Mouse (Mus musculus): ENCODE data around the gene D130043K22Rik.
A peak's percentile ranks its signal among the peaks of the same experiment; 100 is the strongest.

The D130043K22Rik gene

GRCm38 (mm10) chr13:24892516-24892915, 47.6 kb downstream of the D130043K22Rik start:
- DNase-seq (ENCODE audit: low read depth, low spot score) = no peak

- DNase-seq (ENCODE audit: low read depth, low spot score) = no peak
Measured at GRCm38 (mm10) chr13:24893880-24894279, 48.9 kb downstream of the D130043K22Rik start.

DNA sequence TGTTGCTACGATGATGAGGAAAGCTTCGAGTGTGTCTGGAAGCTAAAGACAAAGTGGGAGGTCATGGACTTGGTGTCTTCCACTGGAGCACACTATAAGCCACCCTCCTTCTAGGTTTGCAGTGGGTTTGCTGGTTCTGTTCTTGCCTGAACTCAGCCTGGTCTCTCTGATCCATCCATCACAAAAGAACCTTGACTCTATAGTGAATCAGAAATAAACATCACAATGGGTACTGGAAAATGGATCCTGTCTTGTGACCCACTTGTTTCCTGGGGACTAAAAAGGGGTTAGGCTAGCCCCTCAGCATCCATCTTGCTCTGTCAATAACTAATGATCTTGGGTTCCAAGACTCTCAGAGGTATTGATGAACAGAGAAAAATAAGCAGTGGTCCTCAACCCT, 57.0 kb downstream of the D130043K22Rik start:
- DNase-seq (ENCODE audit: low read depth, low spot score) = no peak

DNA sequence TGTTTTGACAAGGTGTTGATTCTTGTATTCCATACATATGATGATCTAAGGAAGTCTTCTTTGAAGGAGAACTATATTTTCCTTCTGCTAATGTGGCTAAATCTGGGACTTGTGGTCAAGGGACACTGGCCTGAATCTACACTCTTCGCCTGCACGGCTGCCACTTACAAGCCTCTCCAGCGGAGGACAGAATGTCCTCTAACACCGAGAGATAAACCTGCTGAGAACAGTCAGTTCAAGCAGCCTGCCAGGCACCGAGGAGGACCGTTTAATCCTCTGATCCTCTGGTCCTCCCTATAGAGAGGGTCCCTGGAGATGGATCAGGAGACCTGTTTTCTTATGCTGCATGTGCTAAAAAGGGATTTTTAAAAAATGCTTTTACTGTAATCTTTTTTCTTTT, 58.5 kb downstream of the D130043K22Rik start:
- DNase-seq (ENCODE audit: low read depth, low spot score) = no peak

- no peak for DNase-seq (ENCODE audit: low read depth, low spot score)
Measured at GRCm38 (mm10) chr13:24905422-24905821, 60.5 kb downstream of the D130043K22Rik start.

GRCm38 (mm10) chr13:24906831-24907570, 62.1 kb downstream of the D130043K22Rik start:
- DNase-seq (ENCODE audit: low read depth, low spot score) = no peak

- DNase-seq (ENCODE audit: low read depth, low spot score) = no peak
Measured at GRCm38 (mm10) chr13:24909112-24909511, 64.2 kb downstream of the D130043K22Rik start.

- DNase-seq (ENCODE audit: low read depth, low spot score) = no peak
Measured at GRCm38 (mm10) chr13:24913576-24913975, 68.6 kb downstream of the D130043K22Rik start.

GRCm38 (mm10) chr13:24914915-24915314, 70.0 kb downstream of the D130043K22Rik start:
- no peak for DNase-seq (ENCODE audit: low read depth, low spot score)

DNA sequence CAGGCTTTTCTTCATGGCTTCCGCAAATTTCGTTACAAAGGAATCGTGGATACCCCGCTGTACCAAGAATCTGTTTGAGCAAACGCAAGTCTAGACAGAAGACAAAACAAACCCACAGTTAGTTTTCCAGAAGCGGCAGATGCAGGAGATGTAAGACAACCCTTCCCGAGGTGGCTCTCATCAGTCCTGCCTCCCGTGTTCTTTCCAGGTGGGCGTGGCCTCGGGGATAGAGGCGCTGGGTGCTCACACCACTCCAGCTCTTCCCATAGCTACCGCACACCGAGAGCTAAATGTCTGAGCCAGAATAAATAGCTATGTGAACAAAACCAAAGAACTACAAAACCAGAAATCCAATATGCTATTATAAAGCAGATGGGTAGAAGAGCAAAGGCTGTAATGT, 70.9 kb downstream of the D130043K22Rik start:
- no peak for DNase-seq (ENCODE audit: low read depth, low spot score)

GRCm38 (mm10) chr13:24920333-24920977, 75.5 kb downstream of the D130043K22Rik start:
- DNase-seq (ENCODE audit: low read depth, low spot score) = peak; percentile 37

GRCm38 (mm10) chr13:24921281-24921680, 76.3 kb downstream of the D130043K22Rik start:
- no peak for DNase-seq (ENCODE audit: low read depth, low spot score)

GRCm38 (mm10) chr13:24923991-24924390, 79.1 kb downstream of the D130043K22Rik start:
- DNase-seq (ENCODE audit: low read depth, low spot score) = no peak

- no peak for DNase-seq (ENCODE audit: low read depth, low spot score)
Measured at GRCm38 (mm10) chr13:24930591-24930990, 85.7 kb downstream of the D130043K22Rik start.

DNA sequence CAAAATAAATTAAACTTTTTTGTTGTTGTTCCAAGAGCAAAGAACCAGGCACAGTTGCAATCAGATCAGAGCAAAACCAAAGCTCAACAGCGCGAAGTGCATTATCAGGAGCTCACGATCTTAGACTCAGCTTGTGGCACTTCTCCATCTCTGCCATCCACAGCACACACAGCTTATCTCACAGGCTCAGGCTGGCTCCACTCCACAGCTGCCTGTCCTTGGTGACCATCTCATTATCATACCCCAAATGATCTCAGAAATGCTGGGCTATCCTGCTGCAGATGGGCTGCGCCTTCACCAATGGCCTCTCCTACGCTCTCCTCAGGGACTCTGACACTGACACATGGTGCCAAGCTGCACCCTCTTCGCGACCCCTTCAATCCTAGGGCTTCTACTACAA, 88.3 kb downstream of the D130043K22Rik start:
- DNase-seq (ENCODE audit: low read depth, low spot score) = no peak

DNA sequence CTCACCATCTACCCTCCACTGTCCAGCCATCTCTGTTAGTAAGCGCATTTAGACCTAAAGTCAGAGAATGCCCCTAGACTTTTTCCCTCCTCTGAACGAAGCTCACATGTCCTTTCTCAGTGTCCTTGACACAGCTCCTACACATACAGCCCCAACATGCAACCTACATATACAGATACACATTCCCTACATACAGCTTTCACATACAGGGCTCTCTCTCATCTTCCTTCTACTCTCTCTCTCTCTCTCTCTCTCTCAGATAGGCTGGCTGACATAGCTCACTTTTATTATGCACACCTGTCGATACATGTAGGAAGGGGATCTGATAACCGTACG, 91.8 kb downstream of the D130043K22Rik start:
- DNase-seq (ENCODE audit: low read depth, low spot score) = no peak

DNA sequence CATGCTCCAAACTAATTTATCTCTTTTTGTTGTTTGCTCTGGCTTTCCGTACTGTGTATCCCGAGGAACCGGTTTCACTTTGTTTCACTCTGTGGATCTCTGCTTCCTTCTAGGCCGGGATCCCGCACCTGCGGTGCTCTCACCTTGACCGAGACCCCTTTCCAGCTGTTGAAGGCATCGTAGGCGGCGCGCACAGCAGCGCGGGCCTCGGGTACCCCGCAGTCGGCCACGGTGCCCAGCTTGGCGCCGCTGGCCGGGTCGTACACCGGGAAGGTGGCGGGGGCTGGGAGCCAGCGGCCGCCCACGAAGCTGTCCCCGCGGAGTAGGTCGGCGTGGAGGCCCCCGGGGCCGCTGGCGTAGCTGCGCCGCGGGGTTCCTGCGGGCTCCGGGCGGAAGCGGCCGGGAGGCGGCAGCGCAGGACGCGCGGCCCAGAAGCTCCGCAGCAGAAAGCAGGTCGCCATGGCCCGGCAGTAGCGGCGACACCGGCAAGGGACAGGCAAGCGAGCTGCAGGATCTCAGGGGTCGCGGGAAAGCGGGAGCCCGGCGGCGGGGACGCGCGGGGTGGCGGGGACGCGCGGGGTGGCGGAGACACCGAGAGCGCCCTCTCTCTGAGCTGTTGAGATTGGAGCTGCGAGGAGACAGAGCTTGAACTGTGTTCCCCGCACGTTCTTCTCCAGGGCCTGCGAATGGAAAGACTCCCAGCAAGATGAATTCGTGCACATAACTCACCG, 92.3 kb downstream of the D130043K22Rik start, which contains the start of gene Aldh5a1:
Gene Aldh5a1, minus strand, starts transcription at position 554 of the 731 bp plus-strand sequence.
- peak; percentile 27 for DNase-seq (ENCODE audit: low read depth, low spot score)

DNA sequence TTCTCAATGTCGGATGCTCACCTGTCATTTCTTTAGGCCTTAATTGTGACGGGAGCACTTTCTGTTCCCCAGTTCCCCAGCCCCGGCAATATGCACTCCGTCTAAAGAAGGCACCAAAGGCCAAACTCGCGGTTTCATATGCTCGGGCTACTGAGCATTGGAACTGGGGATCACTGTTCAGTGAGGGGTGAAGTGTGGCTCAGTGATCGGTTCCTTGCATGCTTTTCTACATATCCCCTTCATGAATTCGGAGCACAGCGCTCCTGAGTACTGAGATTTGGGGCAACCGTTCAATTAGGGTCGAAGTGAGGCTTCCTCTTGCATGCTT, 92.9 kb downstream of the D130043K22Rik start:
- no peak for DNase-seq (ENCODE audit: low read depth, low spot score)

DNA sequence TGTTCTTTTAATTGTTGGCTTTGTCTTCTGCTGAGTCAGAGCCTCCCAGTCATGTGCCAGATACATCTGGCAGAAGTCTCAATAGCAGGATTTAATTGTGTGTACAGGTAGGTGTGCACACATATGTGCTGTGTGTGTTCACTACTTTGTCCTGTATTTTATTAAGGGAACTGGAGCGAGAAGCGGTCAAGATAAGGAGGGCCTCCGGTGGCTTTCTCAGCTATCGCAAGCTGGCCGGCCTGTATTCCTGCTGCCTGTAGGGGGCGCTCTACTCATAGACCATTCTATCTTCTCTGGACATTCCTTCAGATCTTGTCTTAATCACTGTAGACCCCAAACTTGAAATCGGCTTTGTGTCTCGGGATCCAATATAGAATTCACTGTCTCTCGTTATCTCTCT, 93.7 kb downstream of the D130043K22Rik start:
- peak; percentile 46 for DNase-seq (ENCODE audit: low read depth, low spot score)

DNA sequence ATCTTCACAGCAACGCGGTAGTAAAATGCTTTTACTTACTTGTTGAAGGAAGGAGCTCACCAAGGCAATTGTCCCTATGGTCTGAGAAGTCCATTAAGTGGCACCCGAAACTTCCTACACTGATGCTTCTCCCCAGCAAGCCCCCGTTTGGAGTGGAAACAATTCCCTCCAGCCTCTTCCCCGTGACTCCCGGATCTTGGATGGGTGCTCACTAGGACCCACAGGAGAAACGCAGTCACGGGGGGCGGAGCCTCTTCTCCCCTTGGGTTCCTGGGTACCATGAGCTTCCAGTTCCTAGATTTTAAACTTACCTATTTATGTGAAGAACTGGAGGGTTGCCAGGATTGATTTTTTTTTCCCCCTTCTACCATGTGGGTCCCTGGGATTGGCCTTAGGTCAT, 94.5 kb downstream of the D130043K22Rik start:
- DNase-seq (ENCODE audit: low read depth, low spot score) = no peak

GRCm38 (mm10) chr13:24942512-24943282, 97.8 kb downstream of the D130043K22Rik start, which contains the start of gene Gpld1:
TSS of gene Gpld1 (plus strand) at chr13:24943152.
- no peak for DNase-seq (ENCODE audit: low read depth, low spot score)

GRCm38 (mm10) chr13:24943303-24943702, 98.4 kb downstream of the D130043K22Rik start:
- no peak for DNase-seq (ENCODE audit: low read depth, low spot score)

All from skeletal muscle tissue, adult 2 months (tissue).